Mouse (Mus musculus): ENCODE measurements around the gene Foxj1. TPM values are rescaled to one million over a fixed set of nuclear protein-coding genes. Genes with fewer than 3 reads are reported as not detected.

The Foxj1 gene
- polyA plus RNA-seq, 1 experiment from 2014 or later: 16.2 TPM

DNA sequence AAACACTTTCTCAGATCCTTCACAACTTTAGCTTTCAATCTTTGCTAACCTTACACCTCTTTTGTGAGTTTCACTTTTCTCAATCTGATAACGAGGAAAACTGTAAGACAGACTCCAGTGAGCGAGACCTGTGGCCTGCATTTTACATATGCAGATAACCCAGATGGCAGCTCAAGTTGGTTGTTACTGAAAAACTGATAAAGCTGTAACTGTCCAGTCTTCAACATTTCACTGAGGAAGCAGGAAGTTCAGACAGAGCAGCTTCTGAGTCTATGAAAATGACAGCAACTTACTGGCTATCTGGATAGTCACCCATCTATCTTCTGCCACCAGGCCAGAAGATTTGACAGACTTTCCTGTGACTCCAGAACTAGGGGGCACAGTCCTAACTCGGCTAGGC is 25.6 kb downstream of the Foxj1 start:
- H3K27ac ChIP-seq: no peak overlapping the region
- peaks cover 7% of the 10 kb centered on the region for H3K4me1 ChIP-seq (replicated peaks; ENCODE audit: control insufficient read depth, insufficient read depth, low read length)

GRCm38 (mm10) chr11:116307762-116308531 is 27.3 kb downstream of the Foxj1 start:
- Histone ChIP-seq H3K4me3 (replicated peaks; ENCODE audit: low read length) (no peak overlapping the region), H3K27ac (no peak overlapping the region), H3K9me3 (ENCODE audit: control insufficient read depth, low read length) (no peaks in the 10 kb centered on the region), H3K36me3 (replicated peaks; ENCODE audit: control insufficient read depth, insufficient read depth) (peaks cover 21% of the 10 kb centered on the region), H3K4me2 (replicated peaks) (no peak overlapping the region), H3K4me1 (replicated peaks; ENCODE audit: control insufficient read depth, insufficient read depth, low read length) (peaks cover 7% of the 10 kb centered on the region), H3K27me3 (ENCODE audit: control insufficient read depth, insufficient read depth, low read length) (no peaks in the 10 kb centered on the region), H3K9ac (no peak overlapping the region)
- DNase-seq (ENCODE audit: low spot score): no peak
- no peak for ATAC-seq (ENCODE audit: low FRiP score)
- WGBS: 94% methylated on average over 12 of the region's 12 CpGs

More for the DNA sequence above, 25.6 kb downstream of the Foxj1 start:
- H3K4me2 ChIP-seq (replicated peaks): no peak overlapping the region
- no peak for ATAC-seq (ENCODE audit: low FRiP score)
- no peak overlapping the region for H3K4me3 ChIP-seq (replicated peaks; ENCODE audit: low read length)
- no peak for DNase-seq (ENCODE audit: low spot score)
- H3K9me3 ChIP-seq (ENCODE audit: control insufficient read depth, low read length): no peaks in the 10 kb centered on the region
- no peaks in the 10 kb centered on the region for H3K27me3 ChIP-seq (ENCODE audit: control insufficient read depth, insufficient read depth, low read length)
- H3K9ac ChIP-seq: no peak overlapping the region
- WGBS: 85% methylated on average over 3 of the region's 3 CpGs
- H3K36me3 ChIP-seq (replicated peaks; ENCODE audit: control insufficient read depth, insufficient read depth): peaks cover 4% of the 10 kb centered on the region

DNA sequence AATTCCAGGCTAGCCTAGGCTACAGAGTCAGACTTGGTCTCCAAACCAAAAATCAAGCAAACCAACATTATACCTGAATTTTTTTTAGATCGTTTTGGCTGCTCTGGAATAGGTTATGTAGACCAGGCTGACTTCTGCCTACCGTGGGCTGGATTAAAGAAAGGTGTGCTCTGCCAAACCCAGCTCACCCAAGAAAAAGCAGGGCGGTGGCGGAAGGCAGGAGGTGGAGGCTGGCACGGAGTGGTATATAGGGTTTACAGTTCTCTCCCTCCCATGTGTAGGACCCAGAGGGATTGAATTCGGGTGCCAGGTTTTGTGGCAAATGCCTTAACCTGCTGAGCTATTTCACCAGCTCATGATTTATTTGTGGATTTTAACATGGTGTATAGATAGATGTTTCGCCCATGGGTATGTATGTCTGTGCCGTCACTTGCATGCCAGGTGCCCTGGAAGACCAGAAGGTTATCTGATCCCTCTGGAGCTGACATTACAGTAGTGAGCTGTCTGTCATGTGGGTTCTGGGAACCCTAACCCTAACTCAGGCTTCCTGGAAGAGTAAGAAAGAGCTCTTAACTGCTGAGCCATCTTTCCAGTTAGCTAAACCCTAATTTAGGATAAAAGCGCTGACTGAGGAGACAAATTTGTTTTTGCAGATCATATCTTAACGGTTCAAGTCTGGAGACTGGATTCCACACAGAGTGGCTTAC is 28.0 kb downstream of the Foxj1 start, which contains the start of gene Exoc7:
Exoc7 (minus strand) TSS at position 215 of the 707 bp plus-strand sequence.
- Histone ChIP-seq H3K9me3 (ENCODE audit: control insufficient read depth, low read length) (no peaks in the 10 kb centered on the region), H3K27ac (peak within 1 kb of the TSS; percentile 34; the same call in 1 of the 2 replicates), H3K9ac (peak within 1 kb of the TSS; percentile 66), H3K4me3 (replicated peaks; ENCODE audit: low read length) (peak within 1 kb of the TSS; percentile 60), H3K4me1 (replicated peaks; ENCODE audit: control insufficient read depth, insufficient read depth, low read length) (peaks cover 7% of the 10 kb centered on the region), H3K36me3 (replicated peaks; ENCODE audit: control insufficient read depth, insufficient read depth) (peaks cover 28% of the 10 kb centered on the region), H3K4me2 (replicated peaks) (peak within 1 kb of the TSS; percentile 72), H3K27me3 (ENCODE audit: control insufficient read depth, insufficient read depth, low read length) (no peaks in the 10 kb centered on the region)
- 86% methylated on average over 10 of the region's 10 CpGs for WGBS
- DNase-seq (ENCODE audit: low spot score) (no peak), ATAC-seq (ENCODE audit: low FRiP score) (peak; percentile 35)

GRCm38 (mm10) chr11:116306126-116306982 is 28.8 kb downstream of the Foxj1 start:
- WGBS: 2% methylated on average over 53 of the region's 53 CpGs
- no peaks in the 10 kb centered on the region for H3K27me3 ChIP-seq (ENCODE audit: control insufficient read depth, insufficient read depth, low read length)
- H3K9ac ChIP-seq: peak overlapping the region; percentile 66
- peaks cover 7% of the 10 kb centered on the region for H3K4me1 ChIP-seq (replicated peaks; ENCODE audit: control insufficient read depth, insufficient read depth, low read length)
- peak overlapping the region; percentile 34; the same call in 1 of the 2 replicates for H3K27ac ChIP-seq
- DNase-seq (ENCODE audit: low spot score): peak; percentile 95
- H3K36me3 ChIP-seq (replicated peaks; ENCODE audit: control insufficient read depth, insufficient read depth): peaks cover 37% of the 10 kb centered on the region
- no peaks in the 10 kb centered on the region for H3K9me3 ChIP-seq (ENCODE audit: control insufficient read depth, low read length)
- peak overlapping the region; percentile 72 for H3K4me2 ChIP-seq (replicated peaks)
- H3K4me3 ChIP-seq (replicated peaks; ENCODE audit: low read length): peak overlapping the region; percentile 60
- peak; percentile 92 for ATAC-seq (ENCODE audit: low FRiP score)

- peaks cover 46% of the 10 kb centered on the region for H3K36me3 ChIP-seq (replicated peaks; ENCODE audit: control insufficient read depth, insufficient read depth)
- WGBS: 96% methylated on average over 2 of the region's 2 CpGs
- DNase-seq (ENCODE audit: low spot score) (no peak), ATAC-seq (ENCODE audit: low FRiP score) (no peak)
- peaks cover 7% of the 10 kb centered on the region for H3K4me1 ChIP-seq (replicated peaks; ENCODE audit: control insufficient read depth, insufficient read depth, low read length)
- H3K4me2 ChIP-seq (replicated peaks): peak overlapping the region; percentile 72
- H3K4me3 ChIP-seq (replicated peaks; ENCODE audit: low read length): peak overlapping the region; percentile 60
- H3K9me3 ChIP-seq (ENCODE audit: control insufficient read depth, low read length): no peaks in the 10 kb centered on the region
- no peak overlapping the region for H3K9ac ChIP-seq
- no peaks in the 10 kb centered on the region for H3K27me3 ChIP-seq (ENCODE audit: control insufficient read depth, insufficient read depth, low read length)
- H3K27ac ChIP-seq: no peak overlapping the region
Measured at GRCm38 (mm10) chr11:116305423-116305822, 29.8 kb downstream of the Foxj1 start.

DNA sequence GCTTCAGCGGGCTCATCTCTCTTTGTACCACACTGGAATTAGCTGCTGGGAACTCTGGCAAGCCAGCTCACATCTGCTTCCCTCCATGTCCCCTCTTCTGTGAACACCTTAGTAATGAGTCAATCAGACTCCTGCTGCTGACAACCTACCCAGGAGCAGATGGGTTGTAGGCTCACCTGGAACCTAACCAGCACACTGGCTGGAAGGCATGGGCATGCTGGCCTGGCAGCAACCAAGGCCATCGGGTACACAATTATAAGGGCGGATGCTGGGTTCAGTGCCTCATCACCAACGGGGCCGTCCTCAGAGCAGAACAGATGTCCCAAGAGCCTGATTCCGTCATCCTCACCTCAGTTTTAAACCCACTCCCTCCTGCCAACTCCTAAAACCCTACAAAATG is 36.6 kb downstream of the Foxj1 start:
- Histone ChIP-seq H3K27me3 (ENCODE audit: control insufficient read depth, insufficient read depth, low read length) (no peaks in the 10 kb centered on the region), H3K4me3 (replicated peaks; ENCODE audit: low read length) (no peak overlapping the region), H3K36me3 (replicated peaks; ENCODE audit: control insufficient read depth, insufficient read depth) (peaks cover 98% of the 10 kb centered on the region), H3K4me2 (replicated peaks) (no peak overlapping the region), H3K9ac (no peak overlapping the region), H3K27ac (no peak overlapping the region), H3K4me1 (replicated peaks; ENCODE audit: control insufficient read depth, insufficient read depth, low read length) (no peaks in the 10 kb centered on the region), H3K9me3 (ENCODE audit: control insufficient read depth, low read length) (no peaks in the 10 kb centered on the region)
- WGBS: 94% methylated on average over 6 of the region's 6 CpGs
- DNase-seq (ENCODE audit: low spot score) (no peak), ATAC-seq (ENCODE audit: low FRiP score) (no peak)

- peaks cover 98% of the 10 kb centered on the region for H3K36me3 ChIP-seq (replicated peaks; ENCODE audit: control insufficient read depth, insufficient read depth)
- H3K4me3 ChIP-seq (replicated peaks; ENCODE audit: low read length): no peak overlapping the region
- no peaks in the 10 kb centered on the region for H3K27me3 ChIP-seq (ENCODE audit: control insufficient read depth, insufficient read depth, low read length)
- no peak overlapping the region for H3K9ac ChIP-seq
- WGBS: 91% methylated on average over 11 of the region's 11 CpGs
- no peak overlapping the region for H3K4me2 ChIP-seq (replicated peaks)
- no peak for ATAC-seq (ENCODE audit: low FRiP score)
- no peak for DNase-seq (ENCODE audit: low spot score)
- H3K4me1 ChIP-seq (replicated peaks; ENCODE audit: control insufficient read depth, insufficient read depth, low read length): no peaks in the 10 kb centered on the region
- no peaks in the 10 kb centered on the region for H3K9me3 ChIP-seq (ENCODE audit: control insufficient read depth, low read length)
- H3K27ac ChIP-seq: no peak overlapping the region
Measured at GRCm38 (mm10) chr11:116298221-116298620, 37.0 kb downstream of the Foxj1 start.

DNA sequence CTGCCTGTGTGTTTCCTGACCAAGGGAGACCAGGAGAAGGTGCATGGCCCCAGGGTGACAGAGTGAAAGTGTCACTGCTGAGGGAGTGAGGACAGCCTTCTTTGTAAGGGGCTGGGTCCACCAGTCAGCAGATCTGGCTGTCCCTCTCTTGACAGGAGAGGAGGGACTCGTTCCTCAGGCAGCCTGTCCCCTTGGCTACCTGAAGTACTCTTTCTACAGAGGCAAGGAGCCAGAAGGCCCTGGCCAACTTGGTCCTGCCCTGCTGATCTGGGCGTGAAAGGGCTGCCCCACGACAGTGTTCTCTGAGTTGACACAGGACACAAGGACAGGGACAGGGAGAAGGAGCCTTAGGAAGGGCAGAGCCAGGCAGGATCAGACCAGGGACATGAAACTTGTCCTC is 38.2 kb downstream of the Foxj1 start:
- Histone ChIP-seq H3K4me2 (replicated peaks) (no peak overlapping the region), H3K27me3 (ENCODE audit: control insufficient read depth, insufficient read depth, low read length) (no peaks in the 10 kb centered on the region), H3K36me3 (replicated peaks; ENCODE audit: control insufficient read depth, insufficient read depth) (peaks cover 98% of the 10 kb centered on the region), H3K4me3 (replicated peaks; ENCODE audit: low read length) (no peak overlapping the region), H3K27ac (no peak overlapping the region), H3K4me1 (replicated peaks; ENCODE audit: control insufficient read depth, insufficient read depth, low read length) (no peaks in the 10 kb centered on the region), H3K9ac (no peak overlapping the region), H3K9me3 (ENCODE audit: control insufficient read depth, low read length) (no peaks in the 10 kb centered on the region)
- no peak for DNase-seq (ENCODE audit: low spot score)
- no peak for ATAC-seq (ENCODE audit: low FRiP score)
- 87% methylated on average over 3 of the region's 3 CpGs for WGBS
